Mouse (Mus musculus) lung, embryonic 16.5 days (tissue): Measurements from ENCODE around the gene Pacsin3. TPM values are rescaled to one million over a fixed set of nuclear protein-coding genes. Genes with fewer than 3 reads are reported as not detected.
A peak's percentile ranks its signal among the peaks of the same experiment; 100 is the strongest.

ENCODE experiments used
- ATAC-seq: fragments of 200-750 bp; cut with Nextera tagmentation; 2 replicates; pipeline ENCODE4 v1.8.0; 2017; ENCODE audit warnings: low read depth, mild to moderate bottlenecking, moderate library complexity
- H3K27ac ChIP-seq: fragments of 300-500 bp; sonication (generic); 2 replicates; pipeline ENCODE4 v1.5.1; 2014; ENCODE audit warnings: mild to moderate bottlenecking, control low read depth, low read length
- H3K27me3 ChIP-seq: fragments of 300-500 bp; sonication (generic); 2 replicates; pipeline ENCODE4 v1.6.1; 2014; ENCODE audit warnings: low read depth, low read length, mixed read lengths; ENCODE audit not compliant: control insufficient read depth, insufficient read depth
- H3K36me3 ChIP-seq: fragments of 300-500 bp; sonication (generic); 2 replicates; pipeline ENCODE4 v1.6.1; 2014; ENCODE audit warnings: low read length; ENCODE audit not compliant: control insufficient read depth, insufficient read depth
- H3K4me1 ChIP-seq: fragments of 300-500 bp; sonication (generic); replicated peaks from 2 replicates; pipeline ENCODE4 v1.6.1; 2014; ENCODE audit warnings: low read length, mixed read lengths; ENCODE audit not compliant: control insufficient read depth, insufficient read depth
- H3K4me2 ChIP-seq: fragments of 300-500 bp; sonication (generic); 2 replicates; pipeline ENCODE4 v1.6.1; 2014; ENCODE audit warnings: low read depth, low read length, control low read depth
- H3K4me3 ChIP-seq: fragments of 300-500 bp; sonication (generic); 2 replicates; pipeline ENCODE4 v1.5.1; 2014; ENCODE audit warnings: mild to moderate bottlenecking, low read length, control low read depth
- H3K9ac ChIP-seq: fragments of 300-500 bp; sonication (generic); 2 replicates; pipeline ENCODE4 v1.6.1; 2014; ENCODE audit warnings: low read length, control low read depth
- H3K9me3 ChIP-seq: fragments of 300-500 bp; sonication (generic); 2 replicates; pipeline ENCODE4 v1.6.1; 2016; ENCODE audit warnings: low read length; ENCODE audit not compliant: control insufficient read depth
- WGBS: fragments of 180-500 bp; shearing (Covaris S2); extraction: QIAGEN DNeasy Blood & Tissue Kit; methylation state at CpG from one replicate; pipeline ENCODE4 v1.1.7; 2014; 5-methylcytosine and 5-hydroxymethylcytosine counted together
- polyA plus RNA-seq: library from polyadenylated mRNA; unstranded; fragments of >200 nt; fragmentation: Nextera tagmentation; extraction: Ambion mirVana; gene quantifications from 2 replicates; pipeline ENCODE4 v1.2.1, GENCODE M21; 2015

Gene Pacsin3
- polyA plus RNA-seq, 1 experiment from 2014 or later = 52.8 TPM

GRCm38 (mm10) chr2:91308680-91309079 is 52.9 kb downstream of the Pacsin3 start:
- peaks cover 11% of the 10 kb centered on the region for H3K4me1 ChIP-seq
- H3K4me3 ChIP-seq = no peak overlapping the region
- no peaks in the 10 kb centered on the region for H3K36me3 ChIP-seq
- H3K9ac ChIP-seq = no peak overlapping the region
- 35% methylated on average over 5 of the region's 5 CpGs for WGBS
- no peaks in the 10 kb centered on the region for H3K9me3 ChIP-seq
- ATAC-seq = no peak
- H3K27ac ChIP-seq = no peak overlapping the region
- H3K27me3 ChIP-seq = no peaks in the 10 kb centered on the region
- no peak overlapping the region for H3K4me2 ChIP-seq

GRCm38 (mm10) chr2:91309546-91309945 is 53.8 kb downstream of the Pacsin3 start:
- no peak overlapping the region for H3K9ac ChIP-seq
- H3K4me2 ChIP-seq = no peak overlapping the region
- H3K4me1 ChIP-seq = peaks cover 11% of the 10 kb centered on the region
- no peak for ATAC-seq
- no peaks in the 10 kb centered on the region for H3K36me3 ChIP-seq
- no peaks in the 10 kb centered on the region for H3K9me3 ChIP-seq
- no peak overlapping the region for H3K4me3 ChIP-seq
- 68% methylated on average over 3 of the region's 3 CpGs for WGBS
- H3K27me3 ChIP-seq = no peaks in the 10 kb centered on the region
- no peak overlapping the region for H3K27ac ChIP-seq

DNA sequence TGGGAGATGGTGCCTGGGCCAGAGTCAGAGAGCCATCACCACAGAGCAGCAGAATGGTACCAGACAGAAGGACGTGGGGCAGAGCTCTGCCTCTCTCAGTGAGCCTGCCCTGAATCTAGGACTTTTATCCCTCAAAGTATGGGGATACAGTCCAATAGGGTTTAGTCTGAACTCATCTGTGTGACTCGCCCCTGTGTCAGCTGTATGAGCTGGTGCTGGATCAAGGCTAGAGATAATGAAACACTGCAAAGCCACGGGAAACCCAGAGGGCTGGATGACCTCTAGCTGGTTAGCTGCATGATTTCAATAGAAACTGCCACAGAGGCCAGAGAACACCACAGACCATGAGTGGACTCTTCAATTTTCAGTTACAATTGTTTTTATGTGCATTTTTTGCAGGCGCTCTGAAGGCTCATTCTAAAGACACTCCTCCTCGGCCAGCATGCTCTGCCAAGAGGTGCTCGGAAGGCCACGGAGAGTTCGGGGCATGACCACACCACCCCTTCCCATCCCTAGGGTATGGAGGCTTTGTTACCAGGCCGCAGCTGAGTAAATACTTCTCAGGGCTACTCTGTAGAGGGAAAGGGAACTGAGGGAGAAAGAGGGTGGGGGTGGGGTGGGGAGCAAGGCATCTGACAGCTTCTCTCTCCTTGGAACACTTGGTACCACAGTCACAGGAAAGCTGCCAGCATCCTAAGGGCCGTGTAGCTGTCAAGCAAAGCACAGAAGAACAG is 57.0 kb downstream of the Pacsin3 start:
- no peaks in the 10 kb centered on the region for H3K27me3 ChIP-seq
- 22% methylated on average over 10 of the region's 10 CpGs for WGBS
- ATAC-seq = peak; percentile 88
- H3K4me3 ChIP-seq = no peak overlapping the region
- no peak overlapping the region for H3K4me2 ChIP-seq
- H3K9ac ChIP-seq = peak overlapping the region; percentile 39; the same call in 1 of the 2 replicates
- H3K36me3 ChIP-seq = no peaks in the 10 kb centered on the region
- H3K9me3 ChIP-seq = no peaks in the 10 kb centered on the region
- peak overlapping the region; percentile 86 for H3K27ac ChIP-seq
- peaks cover 11% of the 10 kb centered on the region for H3K4me1 ChIP-seq

DNA sequence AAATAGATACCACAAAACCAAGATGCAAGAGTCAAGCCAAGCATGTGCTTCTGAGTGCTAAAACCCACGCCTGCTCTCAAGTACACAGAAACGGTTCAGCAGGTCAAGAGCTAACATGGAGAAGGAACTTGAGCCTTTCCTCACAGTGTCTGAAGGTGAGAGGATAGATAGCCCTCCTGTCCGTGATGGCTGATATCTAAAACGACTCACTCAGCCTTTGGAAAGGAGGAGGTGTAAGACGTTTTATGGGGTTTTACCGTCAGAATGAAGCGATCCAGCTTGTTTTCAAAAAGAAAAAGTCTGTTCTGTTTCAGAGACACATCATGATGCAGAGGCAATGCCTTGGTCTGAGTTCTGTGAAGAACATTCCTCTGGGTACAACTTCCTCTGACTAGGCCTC is 58.4 kb downstream of the Pacsin3 start:
- Histone ChIP-seq H3K4me2 (no peak overlapping the region), H3K36me3 (no peaks in the 10 kb centered on the region), H3K27me3 (no peaks in the 10 kb centered on the region), H3K4me3 (no peak overlapping the region), H3K9me3 (no peaks in the 10 kb centered on the region), H3K27ac (no peak overlapping the region), H3K9ac (no peak overlapping the region), H3K4me1 (peaks cover 14% of the 10 kb centered on the region)
- WGBS = 43% methylated on average over 7 of the region's 7 CpGs
- ATAC-seq = peak; percentile 32; the same call in 1 of the 2 replicates

Other genes with a start within 250 kb of the Pacsin3 start
- 2.0 and 2.3 TPM in 2 replicates for gene Rapsn, start 220.3 kb upstream of the Pacsin3 start, polyA plus RNA-seq
- 278 and 298 TPM in 2 replicates for gene Psmc3, start 201.9 kb upstream of the Pacsin3 start, polyA plus RNA-seq
- 39.2 and 44.4 TPM in 2 replicates for gene Slc39a13, start 185.5 kb upstream of the Pacsin3 start, polyA plus RNA-seq
- 6.4 and 8.8 TPM in 2 replicates for gene Spi1, start 173.6 kb upstream of the Pacsin3 start, polyA plus RNA-seq
- gene Mybpc3, start 137.8 kb upstream of the Pacsin3 start, polyA plus RNA-seq = 13.0 and 18.0 TPM in 2 replicates
- 10.4 and 12.7 TPM in 2 replicates for gene Madd, start 72.1 kb upstream of the Pacsin3 start, polyA plus RNA-seq
- gene Nr1h3, start 53.1 kb upstream of the Pacsin3 start, polyA plus RNA-seq = 27.0 and 30.8 TPM in 2 replicates
- 32.6 and 33.3 TPM in 2 replicates for gene Acp2, start 53.1 kb upstream of the Pacsin3 start, polyA plus RNA-seq
- 22.0 and 22.1 TPM in 2 replicates for gene Ddb2, start 19.0 kb upstream of the Pacsin3 start, polyA plus RNA-seq
- 86.0 and 89.8 TPM in 2 replicates for gene Arfgap2, start 9.0 kb downstream of the Pacsin3 start, polyA plus RNA-seq
- 69.4 and 72.2 TPM in 2 replicates for gene 1110051M20Rik, start 188.8 kb downstream of the Pacsin3 start, polyA plus RNA-seq
- 13.9 and 15.4 TPM in 2 replicates for gene Lrp4, start 201.6 kb downstream of the Pacsin3 start, polyA plus RNA-seq